Mouse (Mus musculus): Measurements from ENCODE around the gene Pga5. TPM values are rescaled to one million over a fixed set of nuclear protein-coding genes. Genes with fewer than 3 reads are reported as not detected.
A peak's percentile ranks its signal among the peaks of the same experiment; 100 is the strongest.

Gene Pga5
- total RNA-seq, 2 experiments from 2014 or later: not detected

DNA sequence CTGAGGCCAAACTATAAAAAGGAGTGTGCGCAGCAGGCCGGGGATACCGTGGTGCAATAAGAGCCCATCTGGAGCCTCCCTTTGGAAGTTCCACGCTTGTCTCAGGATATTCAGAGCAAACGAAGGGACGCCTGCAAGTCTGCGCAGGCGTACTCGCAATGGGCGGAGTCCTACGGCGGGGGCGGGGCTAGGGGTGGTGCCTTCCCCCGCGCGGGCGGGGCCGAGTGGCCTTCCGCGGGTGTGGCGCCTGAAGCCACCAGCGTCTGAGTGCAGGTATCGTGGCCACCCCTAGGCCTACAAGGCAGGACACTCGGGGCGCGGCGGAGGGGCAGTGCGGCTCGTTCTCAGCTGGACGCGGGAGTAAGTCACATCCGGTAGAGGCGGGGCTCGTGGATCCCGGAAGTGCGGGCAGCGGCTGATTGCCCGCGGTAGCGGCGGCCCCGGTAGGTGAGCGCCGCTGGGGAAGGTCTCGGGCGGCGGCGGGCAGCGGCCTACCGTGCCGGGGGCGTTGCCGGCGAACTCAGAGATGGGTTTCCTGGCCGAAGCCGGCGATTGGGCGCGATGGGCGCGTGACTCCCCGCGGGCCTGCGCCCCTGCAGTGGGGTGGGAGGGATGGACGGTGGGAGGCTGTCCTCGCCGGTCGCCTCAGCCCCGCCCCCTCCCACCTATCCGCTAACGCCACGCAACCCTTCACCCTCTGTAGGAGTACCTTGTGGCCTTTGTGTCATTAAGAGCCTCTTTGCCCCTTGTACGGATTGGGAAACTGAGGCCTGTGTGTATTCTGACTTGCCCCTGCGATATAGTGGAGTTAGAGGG is 10.9 kb upstream of the Pga5 start, which contains the start of gene Vps37c:
TSS of gene Vps37c (plus strand) at position 199 of the 816 bp plus-strand sequence.
- peak; percentile 92 to 95 for DNase-seq (ENCODE audit: extremely low spot score in 1 of 2, low spot score in 2 of 2)
- Histone ChIP-seq H3K4me3 (peak within 1 kb of the TSS; percentile 75), H3K27ac (peak within 1 kb of the TSS; percentile 97)
- intact Hi-C loops (cut with DNase I): no loop called here
- TF ChIP-seq CTCF (IDR thresholded peaks at IDR 0.05): peak; percentile 4; the same call in 1 of the 2 replicates

DNA sequence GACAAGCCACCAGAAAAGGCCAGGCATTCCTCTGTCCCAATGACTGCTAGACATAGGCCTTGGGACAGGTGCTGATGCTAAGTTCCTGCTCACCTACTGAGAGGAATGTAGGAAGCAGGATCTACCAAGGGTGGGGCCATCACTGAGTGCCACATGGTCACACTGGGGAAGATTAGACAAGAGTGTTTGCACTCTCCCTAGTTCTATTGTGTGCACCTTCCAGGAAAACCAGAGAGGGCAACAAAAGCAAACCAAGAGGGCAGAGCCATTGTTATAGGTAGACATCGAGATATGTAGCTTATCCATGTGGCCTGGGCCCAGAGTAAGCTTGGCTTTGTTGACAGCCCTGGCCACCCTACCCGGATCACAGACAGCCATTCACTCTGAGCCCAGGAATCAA is 7.9 kb upstream of the Pga5 start:
- H3K4me3 ChIP-seq: no peak overlapping the region

DNA sequence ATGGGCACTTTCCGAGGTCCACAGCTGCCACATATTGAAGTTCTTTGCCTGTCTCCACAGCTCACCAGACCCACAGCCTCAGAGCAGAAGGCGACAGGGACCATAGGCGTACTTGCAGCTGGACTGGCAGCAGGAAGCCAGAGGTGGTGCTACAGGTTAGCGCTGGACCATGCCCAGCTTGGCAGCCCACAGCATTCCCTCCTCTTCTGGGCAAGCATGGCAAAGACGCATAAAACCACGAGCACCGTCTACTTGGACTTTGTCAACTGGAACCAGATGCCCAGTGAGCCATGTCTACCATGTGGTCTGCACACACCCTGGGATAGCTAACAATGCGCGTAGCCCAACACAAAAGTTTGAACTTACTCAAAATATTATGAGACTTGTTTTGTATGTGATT is 7.2 kb upstream of the Pga5 start:
- no peak for DNase-seq (ENCODE audit: extremely low spot score in 1 of 2, low spot score in 2 of 2)
- Histone ChIP-seq H3K27ac (no peak overlapping the region), H3K4me3 (no peak overlapping the region)
- intact Hi-C loops (cut with DNase I): no loop called here
- no peak for TF ChIP-seq CTCF (IDR thresholded peaks at IDR 0.05)

More for the DNA sequence above, 7.9 kb upstream of the Pga5 start:
- TF ChIP-seq CTCF (IDR thresholded peaks at IDR 0.05): no peak
- intact Hi-C loops (cut with DNase I): no loop called here
- no peak for DNase-seq (ENCODE audit: extremely low spot score in 1 of 2, low spot score in 2 of 2)
- no peak overlapping the region for H3K27ac ChIP-seq

DNA sequence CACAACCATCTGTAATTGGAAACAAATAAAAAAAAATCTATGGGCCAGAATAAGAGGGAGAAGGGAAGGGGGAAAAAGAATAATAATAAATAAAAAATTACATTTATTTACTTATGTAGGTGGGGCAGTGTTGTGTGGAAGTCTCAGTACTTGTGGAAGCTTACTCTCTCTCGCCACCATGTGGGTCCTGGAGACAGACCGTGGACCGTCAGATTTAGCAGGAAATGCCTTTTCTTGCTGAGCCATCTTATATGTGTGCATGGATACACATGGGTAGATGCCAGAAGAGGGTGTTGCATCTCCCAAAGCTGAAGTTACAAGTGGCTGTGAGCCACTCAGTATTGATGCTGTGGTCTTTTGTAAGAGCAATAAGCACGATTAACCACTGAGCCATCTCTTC is 3.7 kb upstream of the Pga5 start:
- DNase-seq (ENCODE audit: extremely low spot score in 1 of 2, low spot score in 2 of 2): no peak
- Histone ChIP-seq H3K4me3 (no peak overlapping the region), H3K27ac (no peak overlapping the region)
- no peak for TF ChIP-seq CTCF (IDR thresholded peaks at IDR 0.05)
- intact Hi-C loops (cut with DNase I): no loop called here

DNA sequence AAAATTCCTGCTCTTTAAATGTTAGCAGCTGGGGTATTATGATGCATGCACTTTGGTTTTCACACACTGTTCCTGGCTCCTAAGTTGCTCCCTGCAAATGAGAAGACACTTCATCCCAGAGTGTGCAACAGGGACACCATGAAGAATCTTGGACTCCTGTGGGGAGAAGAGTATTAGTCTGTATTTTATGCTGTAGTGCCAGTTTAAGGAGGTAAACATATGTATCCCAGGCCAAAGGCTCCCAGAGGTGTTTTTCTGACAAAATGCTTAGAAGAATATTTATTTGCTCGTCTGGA is 849 bp upstream of the Pga5 start:
- intact Hi-C loops (cut with DNase I): loop anchor here (1.0 kb wide), 1 partner anchor 31 kb away; no protein-coding TSS in a partner anchor
- Histone ChIP-seq H3K27ac (no peak overlapping the region), H3K4me3 (no peak overlapping the region)
- DNase-seq (ENCODE audit: extremely low spot score in 1 of 2, low spot score in 2 of 2): no peak
- TF ChIP-seq CTCF (IDR thresholded peaks at IDR 0.05): no peak

DNA sequence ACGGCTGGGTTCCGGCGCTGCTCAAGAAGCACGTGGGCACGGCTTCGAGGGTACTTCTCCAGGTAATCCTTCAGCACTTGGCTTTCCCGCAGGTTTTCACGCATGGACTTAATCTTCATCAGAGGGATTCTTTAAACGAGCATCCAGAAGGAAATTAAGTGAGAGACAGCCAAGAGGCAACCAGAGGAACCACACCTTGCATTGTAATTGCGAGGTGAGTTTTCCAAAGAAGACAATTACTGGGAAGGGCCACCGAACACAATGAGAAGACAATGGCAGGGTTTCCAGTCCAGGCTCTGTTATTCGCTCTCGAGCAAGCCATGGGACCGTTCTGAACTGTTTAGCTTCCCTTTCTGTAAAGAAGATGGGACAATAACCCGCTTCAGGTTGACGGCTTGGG is 1.2 kb downstream of the Pga5 start:
- no peak for DNase-seq (ENCODE audit: extremely low spot score in 1 of 2, low spot score in 2 of 2)
- TF ChIP-seq CTCF (IDR thresholded peaks at IDR 0.05): no peak

DNA sequence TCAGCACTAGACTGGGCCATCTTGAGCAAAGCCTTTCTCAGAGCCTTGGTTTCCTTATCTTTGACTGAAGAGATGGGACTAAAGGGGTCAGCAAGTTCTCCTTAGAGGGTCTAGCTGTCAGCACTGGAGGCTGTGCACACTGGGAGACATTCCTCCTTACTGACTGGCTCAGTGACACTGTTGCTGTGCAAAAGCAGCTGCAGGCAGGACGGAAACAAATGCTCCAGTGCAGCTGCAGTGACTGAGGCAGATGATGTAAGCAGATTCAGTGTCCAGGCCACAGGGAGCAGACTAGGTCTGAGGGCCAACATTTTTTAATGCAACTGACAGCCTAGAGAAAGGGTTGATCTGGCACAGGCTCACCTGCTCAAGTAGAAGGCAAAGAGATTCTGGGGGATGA is 4.6 kb downstream of the Pga5 start:
- intact Hi-C loops (cut with DNase I): no loop called here
- TF ChIP-seq CTCF (IDR thresholded peaks at IDR 0.05): no peak

More for the DNA sequence above, 1.2 kb downstream of the Pga5 start:
- intact Hi-C loops (cut with DNase I): no loop called here
- no peak overlapping the region for H3K4me3 ChIP-seq
- H3K27ac ChIP-seq: no peak overlapping the region

DNA sequence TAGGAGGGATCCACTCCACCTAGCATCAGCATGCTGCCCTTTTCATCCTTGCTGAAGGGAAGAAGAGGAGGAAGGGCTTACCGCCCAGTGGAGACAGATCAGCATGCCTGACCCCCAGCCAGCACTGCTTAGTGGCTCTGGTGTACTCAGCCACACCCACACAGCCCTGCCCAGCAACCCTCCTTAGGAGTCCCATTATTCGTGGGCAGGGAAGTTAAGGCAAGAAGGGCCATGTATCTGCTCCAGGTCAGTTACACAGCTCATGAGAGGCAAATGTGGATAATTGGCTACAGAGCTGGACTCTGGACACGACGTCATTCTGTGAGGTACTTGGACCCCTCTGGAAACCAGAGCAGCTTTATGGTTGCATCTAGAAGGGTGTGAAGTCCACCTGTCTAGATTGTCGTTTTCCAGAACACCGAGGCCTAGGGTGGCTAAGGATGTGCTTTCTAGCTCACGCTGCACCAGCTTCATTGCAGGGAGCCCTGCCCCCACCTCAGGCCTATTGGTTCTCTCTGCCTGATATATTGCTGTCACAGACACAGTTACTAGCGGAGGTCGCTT is 5.9 kb downstream of the Pga5 start:
- intact Hi-C loops (cut with DNase I): no loop called here
- no peak overlapping the region for H3K27ac ChIP-seq

More for the DNA sequence above, 4.6 kb downstream of the Pga5 start:
- DNase-seq (ENCODE audit: extremely low spot score in 1 of 2, low spot score in 2 of 2): no peak
- H3K27ac ChIP-seq: no peak overlapping the region
- H3K4me3 ChIP-seq: no peak overlapping the region

DNA sequence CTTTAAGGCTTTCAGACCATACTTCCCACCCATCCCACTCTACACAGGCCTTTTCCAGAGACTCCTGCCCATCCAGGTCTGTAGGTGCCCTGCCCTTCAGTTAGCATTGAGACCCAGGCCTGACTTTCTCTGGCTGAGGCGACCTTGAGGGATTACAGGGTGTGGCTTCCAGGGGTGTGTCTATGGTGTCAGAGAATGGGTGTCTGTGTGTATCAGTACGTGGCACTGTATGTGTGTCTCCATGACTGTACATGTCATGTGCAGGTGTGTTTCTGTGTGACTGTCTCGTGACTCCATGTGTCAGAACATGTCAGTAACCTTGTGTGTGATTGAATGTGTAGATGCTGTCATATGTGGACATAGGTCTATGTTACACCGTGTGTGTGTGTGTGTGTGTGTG is 6.6 kb downstream of the Pga5 start:
- no peak overlapping the region for H3K4me3 ChIP-seq
- intact Hi-C loops (cut with DNase I): no loop called here
- H3K27ac ChIP-seq: no peak overlapping the region
- no peak for TF ChIP-seq CTCF (IDR thresholded peaks at IDR 0.05)
- DNase-seq (ENCODE audit: extremely low spot score in 1 of 2, low spot score in 2 of 2): no peak

More for the DNA sequence above, 5.9 kb downstream of the Pga5 start:
- TF ChIP-seq CTCF (IDR thresholded peaks at IDR 0.05): no peak
- no peak overlapping the region for H3K4me3 ChIP-seq
- no peak for DNase-seq (ENCODE audit: extremely low spot score in 1 of 2, low spot score in 2 of 2)

DNA sequence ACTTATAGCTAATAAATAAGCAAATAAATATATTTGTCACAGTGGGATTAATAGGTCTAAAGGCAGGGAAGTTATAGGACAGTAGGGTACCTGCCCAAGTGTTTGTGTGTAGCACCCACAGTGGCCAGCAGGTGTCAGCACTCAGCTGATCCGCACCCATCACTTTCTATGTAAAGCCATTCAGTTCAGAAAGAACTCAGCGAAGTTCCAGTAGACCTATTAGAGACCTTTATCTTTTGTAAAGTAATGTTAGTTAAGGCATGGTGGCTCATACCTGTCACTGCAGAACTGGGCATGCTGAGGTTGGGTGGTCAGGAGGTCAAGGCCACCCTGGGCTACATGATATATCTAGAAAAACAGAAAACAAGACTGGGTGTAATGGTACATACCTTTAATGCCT is 12.4 kb downstream of the Pga5 start:
- intact Hi-C loops (cut with DNase I): no loop called here
- Histone ChIP-seq H3K27ac (no peak overlapping the region), H3K4me3 (no peak overlapping the region)
- TF ChIP-seq CTCF (IDR thresholded peaks at IDR 0.05): peak; percentile 92
- DNase-seq (ENCODE audit: extremely low spot score in 1 of 2, low spot score in 2 of 2): peak; percentile 50 to 69

DNA sequence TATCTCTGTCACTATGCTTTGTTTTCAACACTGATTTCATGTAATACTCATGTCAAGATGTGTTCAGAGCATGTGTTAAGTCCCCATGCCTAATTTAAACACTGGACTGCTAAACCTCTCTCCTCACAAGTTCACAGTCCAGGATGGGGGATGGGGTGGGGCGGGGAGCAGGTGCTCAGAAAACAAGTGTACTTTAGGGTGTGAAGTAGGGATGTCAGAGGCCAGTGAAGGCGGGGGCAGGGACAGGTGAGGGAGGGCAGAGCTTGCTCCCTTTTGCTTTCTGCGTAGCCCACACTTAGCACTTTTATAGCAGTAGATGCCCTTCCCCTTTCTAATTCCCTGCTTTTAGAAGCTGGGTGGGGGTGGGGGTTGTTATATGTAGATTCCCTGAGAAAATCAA is 12.8 kb downstream of the Pga5 start:
- Histone ChIP-seq H3K4me3 (no peak overlapping the region), H3K27ac (no peak overlapping the region)
- no peak for DNase-seq (ENCODE audit: extremely low spot score in 1 of 2, low spot score in 2 of 2)
- TF ChIP-seq CTCF (IDR thresholded peaks at IDR 0.05): no peak
- intact Hi-C loops (cut with DNase I): no loop called here

DNA sequence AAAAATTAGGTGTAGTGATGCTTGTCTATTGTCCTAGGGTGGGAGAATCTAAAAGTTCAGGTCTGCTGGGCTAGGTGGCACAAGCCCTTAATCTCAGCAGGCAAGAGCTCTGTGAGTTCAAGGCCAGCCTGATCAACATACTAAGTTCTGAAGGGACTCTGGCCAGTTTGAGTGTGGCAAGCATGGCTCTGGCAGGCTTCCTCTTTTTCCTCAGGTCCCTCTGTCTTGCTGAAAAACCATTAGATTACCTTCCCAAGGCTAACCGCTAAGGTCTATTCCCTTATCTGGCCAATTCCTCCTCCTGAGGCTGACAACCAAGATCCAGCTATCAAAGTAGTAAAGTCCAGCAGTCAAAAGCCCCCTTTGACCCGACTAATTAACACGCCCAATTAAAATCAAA is 15.2 kb downstream of the Pga5 start:
- intact Hi-C loops (cut with DNase I): no loop called here
- Histone ChIP-seq H3K4me3 (no peak overlapping the region), H3K27ac (no peak overlapping the region)
- no peak for DNase-seq (ENCODE audit: extremely low spot score in 1 of 2, low spot score in 2 of 2)
- no peak for TF ChIP-seq CTCF (IDR thresholded peaks at IDR 0.05)

DNA sequence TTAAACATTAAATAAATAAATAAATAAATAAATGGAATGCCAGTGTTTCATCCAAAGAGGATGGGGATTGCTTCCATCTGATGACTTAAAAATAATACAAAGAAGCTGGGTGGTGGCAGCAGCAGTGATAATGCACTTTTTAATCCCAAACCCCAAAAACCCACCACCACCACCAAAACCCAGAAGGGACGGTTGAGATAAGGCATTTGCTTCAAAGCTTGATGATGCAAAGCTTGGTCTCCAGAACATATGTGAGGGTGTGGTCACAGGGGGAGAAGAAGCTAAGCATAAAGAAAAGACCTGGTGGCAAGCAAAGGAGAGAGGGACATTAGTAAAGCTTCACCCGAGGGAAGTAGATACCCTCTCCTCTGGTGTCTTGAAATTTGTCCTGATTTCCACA is 16.0 kb downstream of the Pga5 start:
- H3K27ac ChIP-seq: no peak overlapping the region
- H3K4me3 ChIP-seq: no peak overlapping the region
- intact Hi-C loops (cut with DNase I): no loop called here
- no peak for TF ChIP-seq CTCF (IDR thresholded peaks at IDR 0.05)
- no peak for DNase-seq (ENCODE audit: extremely low spot score in 1 of 2, low spot score in 2 of 2)
